Mouse (Mus musculus) midbrain, embryonic 14.5 days (tissue): ENCODE data around the gene Slc36a2. TPM values are rescaled to one million over a fixed set of nuclear protein-coding genes. Genes with fewer than 3 reads are reported as not detected.

Experiments
- ATAC-seq: fragments of 200-750 bp; cut with Nextera tagmentation; 2 replicates; pipeline ENCODE4 v1.8.0; 2017; ENCODE audit warnings: moderate number of reproducible peaks, moderate library complexity; ENCODE audit not compliant: low FRiP score, low TSS enrichment
- DNase-seq: peaks from one replicate; pipeline ENCODE4 v3.0.0-alpha.2; 2015
- H3K27ac ChIP-seq: fragments of 300-500 bp; sonication (generic); replicated peaks from 2 replicates; pipeline ENCODE4 v1.5.1; 2014; ENCODE audit warnings: mild to moderate bottlenecking, low read depth, low read length, moderate library complexity
- H3K27me3 ChIP-seq: fragments of 300-500 bp; sonication (generic); 2 replicates; pipeline ENCODE4 v1.6.1; 2014; ENCODE audit warnings: low read length, control low read depth, mixed read lengths; ENCODE audit not compliant: control insufficient read depth, insufficient read depth
- H3K36me3 ChIP-seq: fragments of 300-500 bp; sonication (generic); 2 replicates; pipeline ENCODE4 v1.6.1; 2014; ENCODE audit warnings: low read length, control low read depth; ENCODE audit not compliant: control insufficient read depth, insufficient read depth
- H3K4me1 ChIP-seq: fragments of 300-500 bp; sonication (generic); 2 replicates; pipeline ENCODE4 v1.6.1; 2014; ENCODE audit warnings: mild to moderate bottlenecking, antibody characterized with exemption, low read length, control low read depth; ENCODE audit not compliant: control insufficient read depth, insufficient read depth
- H3K4me2 ChIP-seq: fragments of 300-500 bp; sonication (generic); 2 replicates; pipeline ENCODE4 v1.6.1; 2014; ENCODE audit warnings: mild to moderate bottlenecking, low read length, moderate library complexity
- H3K4me3 ChIP-seq: fragments of 300-500 bp; sonication (generic); replicated peaks from 2 replicates; pipeline ENCODE4 v1.5.1; 2014; ENCODE audit warnings: low read depth, low read length
- H3K9ac ChIP-seq: fragments of 300-500 bp; sonication (generic); replicated peaks from 2 replicates; pipeline ENCODE4 v1.6.1; 2014; ENCODE audit warnings: mild to moderate bottlenecking, low read length, moderate library complexity
- H3K9me3 ChIP-seq: fragments of 300-500 bp; sonication (generic); 2 replicates; pipeline ENCODE4 v1.6.1; 2016; ENCODE audit warnings: low read length, control low read depth, mixed read lengths; ENCODE audit not compliant: control insufficient read depth
- WGBS: fragments of 180-500 bp; shearing (Covaris S2); extraction: QIAGEN DNeasy Blood & Tissue Kit; methylation state at CpG from one replicate; pipeline ENCODE4 v1.1.7; 2014; 5-methylcytosine and 5-hydroxymethylcytosine counted together
- polyA plus RNA-seq: library from polyadenylated mRNA; unstranded; fragments of >200 nt; fragmentation: Nextera tagmentation; extraction: Ambion mirVana; gene quantifications from 2 replicates; pipeline ENCODE4 v1.2.1, GENCODE M21; 2014

Gene Slc36a2
- 0.12 TPM in 1 of 2 replicates, not detected in the other for polyA plus RNA-seq

GRCm38 (mm10) chr11:55184733-55185291, at the start of gene Slc36a2:
Slc36a2 (minus strand) TSS chr11:55185077.
- ATAC-seq = no peak
- Histone ChIP-seq H3K9ac (no peak within 1 kb of the TSS), H3K4me1 (no peaks in the 10 kb centered on the region), H3K27ac (no peak within 1 kb of the TSS), H3K4me2 (no peak within 1 kb of the TSS), H3K4me3 (no peak within 1 kb of the TSS), H3K36me3 (no peaks in the 10 kb centered on the region), H3K27me3 (no peaks in the 10 kb centered on the region), H3K9me3 (no peaks in the 10 kb centered on the region)
- 26% methylated on average over 10 of the region's 10 CpGs for WGBS
- no peak for DNase-seq

- H3K27ac ChIP-seq = no peak overlapping the region
- no peaks in the 10 kb centered on the region for H3K27me3 ChIP-seq
- DNase-seq (no peak), ATAC-seq (no peak)
- H3K4me2 ChIP-seq = no peak overlapping the region
- no peaks in the 10 kb centered on the region for H3K9me3 ChIP-seq
- H3K36me3 ChIP-seq = peaks cover 20% of the 10 kb centered on the region; the same call in 1 of the 2 replicates
- WGBS = 93% methylated on average over 7 of the region's 7 CpGs
- H3K4me3 ChIP-seq = no peak overlapping the region
- no peaks in the 10 kb centered on the region for H3K4me1 ChIP-seq
- H3K9ac ChIP-seq = no peak overlapping the region
Observed at GRCm38 (mm10) chr11:55234288-55234687, 49.4 kb upstream of the Slc36a2 start.

GRCm38 (mm10) chr11:55231034-55231433, 46.2 kb upstream of the Slc36a2 start:
- Histone ChIP-seq H3K36me3 (peaks cover 40% of the 10 kb centered on the region), H3K27me3 (no peaks in the 10 kb centered on the region), H3K4me1 (no peaks in the 10 kb centered on the region), H3K9ac (no peak overlapping the region), H3K4me3 (no peak overlapping the region), H3K27ac (no peak overlapping the region), H3K4me2 (no peak overlapping the region), H3K9me3 (no peaks in the 10 kb centered on the region)
- DNase-seq (no peak), ATAC-seq (no peak)
- WGBS = 93% methylated on average over 6 of the region's 6 CpGs

GRCm38 (mm10) chr11:55221306-55221705, 36.4 kb upstream of the Slc36a2 start:
- Histone ChIP-seq H3K36me3 (peaks cover 73% of the 10 kb centered on the region), H3K27ac (no peak overlapping the region), H3K4me3 (no peak overlapping the region), H3K9ac (no peak overlapping the region), H3K4me1 (no peaks in the 10 kb centered on the region), H3K9me3 (no peaks in the 10 kb centered on the region), H3K27me3 (no peaks in the 10 kb centered on the region), H3K4me2 (no peak overlapping the region)
- 93% methylated on average over 7 of the region's 7 CpGs for WGBS
- DNase-seq = no peak
- ATAC-seq = no peak

GRCm38 (mm10) chr11:55218473-55218872, 33.6 kb upstream of the Slc36a2 start:
- no peak overlapping the region for H3K27ac ChIP-seq
- no peaks in the 10 kb centered on the region for H3K4me1 ChIP-seq
- H3K4me3 ChIP-seq = no peak overlapping the region
- no peak for ATAC-seq
- H3K27me3 ChIP-seq = no peaks in the 10 kb centered on the region
- no peaks in the 10 kb centered on the region for H3K9me3 ChIP-seq
- no peak overlapping the region for H3K4me2 ChIP-seq
- H3K36me3 ChIP-seq = peaks cover 46% of the 10 kb centered on the region
- WGBS = 88% methylated on average over 3 of the region's 3 CpGs
- no peak for DNase-seq
- H3K9ac ChIP-seq = no peak overlapping the region

GRCm38 (mm10) chr11:55217880-55218279, 33.0 kb upstream of the Slc36a2 start:
- DNase-seq (no peak), ATAC-seq (no peak)
- H3K9me3 ChIP-seq = no peaks in the 10 kb centered on the region
- H3K4me2 ChIP-seq = no peak overlapping the region
- WGBS = 94% methylated on average over 7 of the region's 7 CpGs
- H3K36me3 ChIP-seq = peaks cover 41% of the 10 kb centered on the region
- no peak overlapping the region for H3K27ac ChIP-seq
- no peak overlapping the region for H3K9ac ChIP-seq
- no peaks in the 10 kb centered on the region for H3K27me3 ChIP-seq
- no peak overlapping the region for H3K4me3 ChIP-seq
- no peaks in the 10 kb centered on the region for H3K4me1 ChIP-seq

- WGBS = 90% methylated on average over 4 of the region's 4 CpGs
- no peak overlapping the region for H3K4me3 ChIP-seq
- H3K27me3 ChIP-seq = no peaks in the 10 kb centered on the region
- no peak for DNase-seq
- H3K9me3 ChIP-seq = no peaks in the 10 kb centered on the region
- ATAC-seq = no peak
- no peak overlapping the region for H3K4me2 ChIP-seq
- peaks cover 37% of the 10 kb centered on the region for H3K36me3 ChIP-seq
- no peak overlapping the region for H3K9ac ChIP-seq
- H3K27ac ChIP-seq = no peak overlapping the region
- no peaks in the 10 kb centered on the region for H3K4me1 ChIP-seq
Observed at GRCm38 (mm10) chr11:55217418-55217817, 32.5 kb upstream of the Slc36a2 start.

GRCm38 (mm10) chr11:55216830-55217229, 32.0 kb upstream of the Slc36a2 start:
- Histone ChIP-seq H3K4me2 (no peak overlapping the region), H3K36me3 (peaks cover 34% of the 10 kb centered on the region), H3K4me1 (no peaks in the 10 kb centered on the region), H3K27ac (no peak overlapping the region), H3K9ac (no peak overlapping the region), H3K9me3 (no peaks in the 10 kb centered on the region), H3K27me3 (no peaks in the 10 kb centered on the region), H3K4me3 (no peak overlapping the region)
- WGBS = 82% methylated on average over 13 of the region's 13 CpGs
- no peak for ATAC-seq
- DNase-seq = no peak

GRCm38 (mm10) chr11:55216061-55216460, 31.2 kb upstream of the Slc36a2 start:
- Histone ChIP-seq H3K36me3 (peaks cover 28% of the 10 kb centered on the region), H3K27me3 (no peaks in the 10 kb centered on the region), H3K27ac (no peak overlapping the region), H3K4me3 (no peak overlapping the region), H3K4me2 (no peak overlapping the region), H3K9ac (no peak overlapping the region), H3K4me1 (no peaks in the 10 kb centered on the region), H3K9me3 (no peaks in the 10 kb centered on the region)
- WGBS = 91% methylated on average over 3 of the region's 4 CpGs
- ATAC-seq = no peak
- no peak for DNase-seq
